In genomic region chr9:109060184-109060897, GRCm38 (mm10) we compare ENCODE assay signal across 8 mouse cellular contexts. TPM values are rescaled to one million over a fixed set of nuclear protein-coding genes. Genes with fewer than 3 reads are reported as not detected.
A peak's percentile ranks its signal among the peaks of the same experiment; 100 is the strongest.
DNase-seq lines count a peak whose midpoint lies in the region; ATAC-seq lines count a peak whose summit lies in the region.

No protein-coding gene starts in this region.

- no peak overlapping the region for H3K4me2 ChIP-seq in heart, embryonic 13.5 days
- H3K4me2 ChIP-seq in forebrain, embryonic 15.5 days (replicated peaks), result no peak overlapping the region

- no peak for ATAC-seq in heart, embryonic 13.5 days (ENCODE audit: extremely low read depth, insufficient number of reproducible peaks, low FRiP score, low TSS enrichment)
- peak; percentile 20; the same call in 1 of the 2 replicates for ATAC-seq in forebrain, embryonic 15.5 days (replicated peaks)
- ATAC-seq in erythroid progenitor cell, adult 5-6 weeks (replicated peaks; ENCODE audit: low FRiP score, poor library complexity, severe bottlenecking), result no peak

- H3K9ac ChIP-seq in heart, embryonic 13.5 days, result peak overlapping the region; percentile 77; the same call in 1 of the 2 replicates
- H3K9ac ChIP-seq in forebrain, embryonic 15.5 days (replicated peaks), result no peak overlapping the region

- intact Hi-C loops in gastrocnemius, postnatal 14 days (cut with DNase I; ENCODE audit: low total_unique reads), result no loop called here

- H3K36me3 ChIP-seq in heart, embryonic 13.5 days, result peaks cover 81% of the 10 kb centered on the region
- peaks cover 62% of the 10 kb centered on the region for H3K36me3 ChIP-seq in forebrain, embryonic 15.5 days
- H3K36me3 ChIP-seq in splenic B cell, adult 2 months (ENCODE audit: control insufficient read depth, insufficient read depth, low read length, poor library complexity, severe bottlenecking), result peaks cover 13% of the 10 kb centered on the region

- peaks cover 24% of the 10 kb centered on the region for H3K4me1 ChIP-seq in heart, embryonic 13.5 days
- H3K4me1 ChIP-seq in forebrain, embryonic 15.5 days, result peaks cover 13% of the 10 kb centered on the region

- 88% methylated on average over 16 of the region's 16 CpGs for WGBS in heart, embryonic 13.5 days
- WGBS in forebrain, embryonic 15.5 days, result 89% methylated on average over 16 of the region's 16 CpGs

- no peak for DNase-seq in heart, adult 9 months (ENCODE audit: low spot score in 2 of 2)
- peak; percentile 22 to 23 for DNase-seq in spleen, adult 18-20 months
- no peak for DNase-seq in spleen, postnatal 36 days (ENCODE audit: low spot score in 2 of 2)
- peak; percentile 36 for DNase-seq in splenic B cell, adult 2 months (ENCODE audit: low read depth, low spot score)
- no peak for DNase-seq in gastrocnemius, postnatal 14 days

- H3K4me3 ChIP-seq in heart, embryonic 13.5 days, result no peak overlapping the region
- H3K4me3 ChIP-seq in forebrain, embryonic 15.5 days, result no peak overlapping the region

- no peaks in the 10 kb centered on the region for H3K9me3 ChIP-seq in heart, embryonic 13.5 days
- H3K9me3 ChIP-seq in forebrain, embryonic 15.5 days, result no peaks in the 10 kb centered on the region

- H3K27ac ChIP-seq in heart, embryonic 13.5 days (replicated peaks), result peak overlapping the region; percentile 85
- H3K27ac ChIP-seq in forebrain, embryonic 15.5 days (replicated peaks), result no peak overlapping the region

- no peaks in the 10 kb centered on the region for H3K27me3 ChIP-seq in heart, embryonic 13.5 days (replicated peaks)
- H3K27me3 ChIP-seq in forebrain, embryonic 15.5 days, result no peaks in the 10 kb centered on the region
- H3K27me3 ChIP-seq in splenic B cell, adult 2 months (ENCODE audit: control insufficient read depth, insufficient read depth, low read length, poor library complexity, severe bottlenecking), result no peaks in the 10 kb centered on the region

RNA-seq across cellular contexts. Expression of gene Trex1, which starts 0.8 kb away (rescaled TPM):
- polyA plus RNA-seq in heart, embryonic 13.5 days (2015; fragmentation: Nextera tagmentation; extraction: Ambion mirVana), result 7.7 and 10.9 TPM in 2 replicates
- 16.5 and 16.7 TPM in 2 replicates for polyA plus RNA-seq in forebrain, embryonic 15.5 days (2015; fragmentation: Nextera tagmentation; extraction: Ambion mirVana)
- 10 to 100 TPM; 10.7 to 11.4 TPM for total RNA-seq in gastrocnemius, postnatal 14 days (2021)
- 11.5 and 17.6 TPM in 2 replicates for total RNA-seq in erythroid progenitor cell, adult 5-6 weeks (2015; ENCODE audit: low replicate concordance)
- 0.26 and 0.76 TPM in 2 replicates for total RNA-seq in erythroid progenitor cell, adult 5-6 weeks (2017; ENCODE audit: low replicate concordance)

RNA-seq across cellular contexts. Expression of gene Atrip, which starts 13.6 kb away (rescaled TPM):
- polyA plus RNA-seq in heart, embryonic 13.5 days (2015; fragmentation: Nextera tagmentation; extraction: Ambion mirVana), result 16.6 and 18.0 TPM in 2 replicates
- polyA plus RNA-seq in forebrain, embryonic 15.5 days (2015; fragmentation: Nextera tagmentation; extraction: Ambion mirVana), result 32.0 and 36.5 TPM in 2 replicates
- total RNA-seq in gastrocnemius, postnatal 14 days (2021), result 1 to 10 TPM; 7.4 to 7.5 TPM
- 3.4 and 6.5 TPM in 2 replicates for total RNA-seq in erythroid progenitor cell, adult 5-6 weeks (2015; ENCODE audit: low replicate concordance)
- total RNA-seq in erythroid progenitor cell, adult 5-6 weeks (2017; ENCODE audit: low replicate concordance), result 11.0 and 12.6 TPM in 2 replicates

RNA-seq across cellular contexts. Expression of gene Ccdc51, which starts 22.0 kb away (rescaled TPM):
- 12.4 and 16.7 TPM in 2 replicates for polyA plus RNA-seq in heart, embryonic 13.5 days (2015; fragmentation: Nextera tagmentation; extraction: Ambion mirVana)
- 17.3 and 18.4 TPM in 2 replicates for polyA plus RNA-seq in forebrain, embryonic 15.5 days (2015; fragmentation: Nextera tagmentation; extraction: Ambion mirVana)
- total RNA-seq in gastrocnemius, postnatal 14 days (2021), result 1 to 10 TPM; 7.3 to 7.8 TPM
- 2.9 and 5.0 TPM in 2 replicates for total RNA-seq in erythroid progenitor cell, adult 5-6 weeks (2015; ENCODE audit: low replicate concordance)
- 2.6 and 5.5 TPM in 2 replicates for total RNA-seq in erythroid progenitor cell, adult 5-6 weeks (2017; ENCODE audit: low replicate concordance)

RNA-seq across cellular contexts. Expression of gene Shisa5, which starts 22.0 kb away (rescaled TPM):
- 63.6 and 69.3 TPM in 2 replicates for polyA plus RNA-seq in heart, embryonic 13.5 days (2015; fragmentation: Nextera tagmentation; extraction: Ambion mirVana)
- polyA plus RNA-seq in forebrain, embryonic 15.5 days (2015; fragmentation: Nextera tagmentation; extraction: Ambion mirVana), result 48.0 and 49.0 TPM in 2 replicates
- 10 to 100 TPM; 24.4 to 26.3 TPM for total RNA-seq in gastrocnemius, postnatal 14 days (2021)
- 13.8 and 40.4 TPM in 2 replicates for total RNA-seq in erythroid progenitor cell, adult 5-6 weeks (2015; ENCODE audit: low replicate concordance)
- total RNA-seq in erythroid progenitor cell, adult 5-6 weeks (2017; ENCODE audit: low replicate concordance), result 44.5 and 87.6 TPM in 2 replicates

RNA-seq across cellular contexts. Expression of gene Tma7, which starts 22.0 kb away (rescaled TPM):
- polyA plus RNA-seq in heart, embryonic 13.5 days (2015; fragmentation: Nextera tagmentation; extraction: Ambion mirVana), result 568 and 620 TPM in 2 replicates
- polyA plus RNA-seq in forebrain, embryonic 15.5 days (2015; fragmentation: Nextera tagmentation; extraction: Ambion mirVana), result 568 and 598 TPM in 2 replicates
- 100 to 1,000 TPM; 184 to 190 TPM for total RNA-seq in gastrocnemius, postnatal 14 days (2021)
- total RNA-seq in erythroid progenitor cell, adult 5-6 weeks (2015; ENCODE audit: low replicate concordance), result 106 and 281 TPM in 2 replicates
- 31.5 and 73.0 TPM in 2 replicates for total RNA-seq in erythroid progenitor cell, adult 5-6 weeks (2017; ENCODE audit: low replicate concordance)

Comparison
In these comparisons a context has a peak if more than half of its experiments do, and no peak if none do; other contexts are left out.
1. DNase-seq: peak in spleen, adult 18-20 months (2 of 2) and splenic B cell, adult 2 months (single experiment); none in heart, adult 9 months (0 of 2), spleen, postnatal 36 days (0 of 2) and gastrocnemius, postnatal 14 days (single experiment).